Mouse (Mus musculus): ENCODE measurements around the gene Ap2a2.
"Not testable (repeated sequence)": the region's sequence is repeated elsewhere in the genome, so short reads cannot be mapped to it uniquely, and the experiment has no call there.

Ap2a2 gene

DNA sequence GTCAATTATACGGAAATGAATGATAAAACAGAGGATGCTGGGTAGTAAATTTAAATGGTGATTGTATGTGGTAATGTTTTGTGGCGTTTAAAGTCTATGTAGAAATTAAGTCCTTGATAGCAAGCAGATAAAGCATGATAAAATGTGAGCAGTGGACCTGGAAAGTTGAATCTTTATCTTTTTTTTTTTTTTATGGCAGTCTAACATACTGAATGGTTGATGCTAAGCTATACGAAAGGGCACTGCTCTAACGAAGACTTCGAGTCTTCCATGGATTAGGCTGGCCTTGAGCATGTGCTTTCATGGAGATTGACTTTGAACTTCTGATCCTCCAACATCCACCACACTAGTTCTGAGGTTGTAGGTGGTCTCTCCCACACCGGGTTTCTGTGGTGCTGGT, 31.1 kb downstream of the Ap2a2 start:
- DNase-seq (ENCODE audit: low read depth, low spot score), result no peak

DNA sequence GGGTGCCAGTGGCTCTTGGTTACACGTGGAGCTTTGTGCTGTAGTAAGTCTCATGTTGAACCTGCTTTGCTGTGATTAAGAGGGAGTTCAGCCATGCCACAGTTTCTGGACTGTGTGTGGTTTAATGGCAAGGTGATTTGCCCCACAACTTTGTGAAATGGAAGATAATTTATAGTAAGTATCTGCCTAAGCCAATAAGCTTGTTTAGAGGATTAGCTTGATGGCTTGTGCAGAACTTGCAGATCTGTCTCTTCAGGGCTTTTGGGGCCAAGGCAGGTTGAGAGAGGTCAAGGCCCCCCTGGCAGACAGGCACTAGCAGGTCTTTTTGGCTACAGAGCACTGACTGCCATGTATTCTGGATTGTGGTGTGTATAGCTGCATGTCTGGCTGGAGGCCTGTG, 35.0 kb downstream of the Ap2a2 start:
- no peak for DNase-seq (ENCODE audit: low read depth, low spot score)

DNA sequence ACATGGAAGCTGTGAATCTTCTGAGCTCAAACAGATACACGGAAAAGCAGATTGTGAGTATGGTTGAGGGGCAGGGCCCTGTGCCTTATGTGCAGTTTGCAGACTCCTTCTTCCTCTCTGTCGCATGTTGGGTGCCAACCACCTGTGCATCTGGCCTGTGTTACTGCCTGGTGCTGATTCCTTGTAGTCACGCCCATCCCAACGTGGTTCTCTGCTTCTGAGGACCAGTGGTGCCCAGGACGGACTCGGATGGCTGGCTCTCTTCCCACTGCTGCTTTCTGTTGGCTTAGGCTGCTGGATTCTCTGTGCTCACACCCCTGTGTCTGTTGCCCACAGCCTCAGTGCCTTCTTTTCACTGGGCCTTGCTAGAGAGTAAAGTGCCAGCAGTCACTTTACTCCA, 35.6 kb downstream of the Ap2a2 start:
- DNase-seq (ENCODE audit: low read depth, low spot score), result no peak

DNA sequence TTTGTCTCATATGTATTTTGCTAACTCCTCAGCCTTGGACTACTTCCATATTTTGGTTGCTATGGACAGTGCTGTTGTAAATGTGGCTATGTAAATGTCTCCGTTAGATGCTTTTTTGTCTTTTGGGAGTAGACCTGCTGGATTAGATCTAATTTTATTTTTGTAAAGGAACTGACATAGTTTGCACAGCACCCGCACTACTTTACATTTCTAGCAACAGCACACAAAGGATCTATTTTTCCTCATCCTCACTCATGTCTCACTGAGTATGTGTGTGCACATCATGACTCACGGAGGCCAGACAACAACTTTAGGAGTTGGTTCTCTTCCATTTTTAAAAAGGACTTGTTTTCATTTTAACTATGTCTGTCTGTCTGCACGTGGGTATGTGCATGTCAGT, 45.7 kb downstream of the Ap2a2 start:
- no peak for DNase-seq (ENCODE audit: low read depth, low spot score)

DNA sequence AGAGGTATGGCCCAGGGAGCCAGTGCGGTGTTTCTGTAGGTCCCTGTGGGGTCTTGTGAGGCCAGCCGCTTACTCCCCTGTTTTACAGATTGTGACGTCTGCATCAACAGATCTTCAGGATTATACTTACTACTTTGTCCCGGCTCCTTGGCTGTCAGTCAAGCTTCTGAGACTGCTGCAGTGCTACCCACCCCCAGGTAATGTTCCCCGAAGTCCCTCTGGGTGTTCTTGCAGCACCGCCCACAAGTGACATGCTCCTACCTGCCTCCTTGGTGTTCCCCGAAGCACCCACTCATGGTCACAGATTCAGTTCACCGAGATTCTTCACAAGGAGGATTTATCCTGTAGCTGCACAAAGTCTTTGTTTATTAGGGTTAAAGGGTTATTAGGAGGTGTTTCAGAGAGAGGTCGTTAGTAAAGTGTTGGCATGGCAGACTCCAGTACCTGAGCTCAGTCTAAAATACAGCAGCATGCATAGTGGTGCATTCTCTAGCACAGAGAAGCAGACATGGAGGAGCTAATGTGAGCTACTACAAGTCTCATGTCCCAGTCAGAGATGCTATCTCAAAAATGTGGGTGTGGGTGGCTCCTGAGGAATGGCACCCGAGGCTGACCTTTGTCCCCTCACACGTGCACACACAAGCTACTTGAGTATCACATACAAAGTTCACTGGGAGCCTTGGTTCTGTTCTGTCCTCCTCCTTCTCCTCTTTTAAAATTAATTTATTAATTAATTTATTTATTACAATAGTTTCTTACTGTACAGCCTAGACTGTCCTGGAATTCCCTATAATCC, 47.9 kb downstream of the Ap2a2 start:
- no peak for DNase-seq (ENCODE audit: low read depth, low spot score)

DNA sequence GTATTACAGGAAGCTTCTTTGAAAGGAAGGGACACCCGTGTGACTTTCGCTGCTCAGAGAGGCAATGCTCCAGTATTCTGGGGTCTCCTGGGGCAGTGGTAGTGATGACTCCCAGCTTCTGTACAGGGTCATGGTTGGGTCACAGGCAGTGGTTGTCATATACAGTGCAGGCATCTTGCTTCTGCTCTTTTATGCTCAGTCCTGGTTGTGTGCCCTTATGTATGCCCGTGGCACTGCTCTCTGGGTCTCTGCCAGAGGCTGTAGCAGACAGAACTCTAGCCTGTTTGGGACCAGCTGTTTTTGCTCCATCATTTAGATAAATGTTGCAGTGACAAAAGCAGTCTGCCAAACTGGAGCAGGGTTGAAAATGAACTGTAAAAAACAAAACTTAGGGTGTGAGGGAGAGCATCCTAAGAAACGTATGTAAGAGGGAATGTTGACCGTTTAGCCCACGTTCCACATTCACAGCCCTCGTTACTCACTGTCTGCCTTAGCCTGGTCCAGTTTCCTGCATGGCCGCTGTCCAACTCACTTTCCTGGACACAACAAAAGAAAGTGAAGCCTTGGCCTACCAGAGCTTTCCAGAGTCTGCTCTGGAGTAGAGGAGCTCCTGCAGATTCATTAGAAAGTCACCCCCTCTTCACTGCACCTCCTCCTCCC, 49.9 kb downstream of the Ap2a2 start:
- DNase-seq (ENCODE audit: low read depth, low spot score), result no peak

DNA sequence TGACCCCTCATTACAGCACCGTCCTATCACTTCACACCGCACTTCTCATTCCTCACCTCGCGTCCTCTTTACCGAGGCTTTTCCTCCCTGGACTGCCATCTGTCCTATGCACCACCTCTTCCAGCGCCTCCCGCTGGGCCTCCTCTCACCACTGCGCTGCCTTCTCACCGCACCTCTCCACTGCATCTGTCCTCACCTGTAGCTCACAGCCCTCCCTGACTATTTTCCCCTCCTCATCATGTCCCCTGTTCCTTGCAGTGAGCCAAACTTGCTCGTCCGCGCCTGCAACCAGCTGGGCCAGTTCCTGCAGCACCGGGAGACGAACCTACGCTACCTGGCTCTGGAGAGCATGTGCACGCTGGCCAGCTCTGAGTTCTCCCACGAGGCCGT, 50.4 kb downstream of the Ap2a2 start:
- no peak for DNase-seq (ENCODE audit: low read depth, low spot score)

DNA sequence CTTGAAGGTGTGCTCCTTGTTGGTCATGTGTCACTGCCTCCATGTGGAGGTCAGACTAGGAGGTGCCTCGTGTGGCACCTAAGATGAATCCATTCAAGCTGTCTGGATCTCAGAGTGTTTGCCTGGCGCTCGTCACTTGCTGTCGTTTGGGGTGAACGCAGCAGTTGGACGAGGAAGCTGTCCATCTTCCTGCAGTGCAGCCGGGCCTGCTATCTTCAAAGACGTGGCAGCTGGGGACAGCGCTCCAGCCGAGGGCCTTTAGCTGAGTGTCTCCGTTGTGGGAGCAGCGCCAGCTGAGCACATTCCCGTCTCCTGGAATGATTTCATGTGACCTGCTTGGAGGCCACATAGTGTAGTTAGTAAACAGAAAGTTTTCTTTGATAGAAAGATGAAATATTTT, 50.8 kb downstream of the Ap2a2 start:
- no peak for DNase-seq (ENCODE audit: low read depth, low spot score)

DNA sequence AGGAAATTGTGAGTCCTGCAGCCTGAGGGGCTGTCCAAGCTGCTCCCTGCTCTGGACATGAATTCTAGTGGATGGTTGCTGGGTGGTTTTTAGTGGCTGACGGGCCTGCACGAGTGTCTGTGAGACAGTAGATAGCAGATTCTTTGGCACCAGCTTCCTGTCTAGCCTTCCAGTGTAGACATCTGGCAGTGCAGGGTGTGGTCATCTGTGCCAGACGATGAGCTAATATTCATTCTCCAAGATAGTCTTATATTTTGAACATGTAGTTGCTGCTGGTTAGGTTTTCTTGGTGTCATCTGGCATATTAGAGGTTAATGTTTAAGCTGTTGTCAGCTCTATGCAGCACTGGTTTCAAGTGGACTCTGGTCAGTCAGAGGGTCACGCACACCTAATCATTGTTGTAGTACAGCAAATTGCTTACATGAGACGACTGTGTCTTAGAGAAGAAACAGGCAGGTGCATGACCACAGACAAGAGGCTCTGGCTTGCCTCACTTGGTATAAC, 52.4 kb downstream of the Ap2a2 start:
- DNase-seq (ENCODE audit: low read depth, low spot score), result no peak

DNA sequence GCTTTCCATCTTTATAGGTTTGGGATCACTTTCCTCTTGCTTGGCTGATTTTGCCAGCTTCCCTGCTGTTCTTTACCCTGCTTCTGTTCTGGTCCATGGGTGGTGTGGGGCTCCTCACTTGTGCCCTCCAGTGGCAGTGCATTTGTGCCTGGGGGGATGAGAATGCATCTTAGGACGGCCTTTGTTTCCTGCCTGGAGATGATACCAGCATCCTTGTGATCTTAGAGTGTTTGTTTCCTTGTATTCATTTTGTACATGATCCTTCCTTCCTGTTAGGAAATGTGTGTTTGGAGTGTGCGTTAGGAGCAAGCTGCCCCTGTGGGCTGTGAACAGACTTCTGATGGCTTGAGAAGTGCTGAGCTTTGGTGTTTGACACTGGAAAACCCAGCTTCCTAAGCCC, 62.2 kb downstream of the Ap2a2 start:
- no peak for DNase-seq (ENCODE audit: low read depth, low spot score)

DNA sequence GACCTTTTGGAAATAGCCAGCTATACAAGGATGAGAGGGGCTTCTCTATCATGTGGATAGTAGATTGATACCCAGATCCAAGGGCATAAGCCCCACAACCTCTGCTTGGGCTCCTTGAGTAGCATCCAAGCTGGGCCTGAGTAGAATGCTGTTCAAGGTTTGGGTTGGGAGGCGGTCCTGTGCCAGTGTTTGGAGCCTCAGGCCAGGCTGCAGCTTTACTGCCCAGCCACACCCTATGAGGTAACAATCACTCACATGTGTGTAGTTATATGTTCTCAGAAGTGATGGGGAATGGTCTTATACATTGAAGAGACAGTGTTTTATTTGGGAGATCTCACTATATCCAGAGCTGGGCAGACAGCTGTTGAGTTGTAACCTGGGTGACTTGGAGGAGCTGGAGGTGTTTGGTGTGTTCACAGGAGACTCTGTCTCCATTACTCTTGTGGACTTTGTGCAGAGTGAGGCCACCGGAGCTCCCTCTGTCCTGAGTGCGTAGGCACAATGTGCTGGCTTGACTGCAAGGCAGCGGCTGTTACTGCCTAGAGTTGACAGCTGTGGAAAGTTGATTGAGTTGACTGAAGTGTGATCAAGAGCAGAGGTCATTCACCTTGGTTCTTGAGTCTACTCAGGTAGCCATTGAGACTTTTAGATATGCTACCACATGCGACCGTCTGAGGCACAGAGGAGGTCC, 63.3 kb downstream of the Ap2a2 start:
- no peak for DNase-seq (ENCODE audit: low read depth, low spot score)

DNA sequence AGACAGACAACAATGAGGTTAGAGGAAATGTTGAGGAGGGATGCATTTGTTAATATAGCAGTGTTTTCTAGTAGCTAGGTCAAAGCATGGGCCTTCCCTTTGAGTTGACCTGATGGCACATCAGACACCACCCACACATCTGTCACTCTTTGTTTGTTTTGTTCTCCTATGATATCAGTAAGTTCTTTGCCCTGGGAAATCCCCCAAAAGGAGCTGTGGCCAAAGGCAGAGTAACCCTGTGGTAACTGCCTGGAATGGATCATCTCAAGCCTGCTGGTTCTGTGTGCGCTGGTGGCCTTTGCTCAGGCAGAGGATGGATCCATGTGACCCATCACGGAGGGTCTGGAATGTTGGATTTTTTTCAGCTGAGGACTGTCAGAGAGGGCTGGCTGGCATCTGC, 66.0 kb downstream of the Ap2a2 start:
- no peak for DNase-seq (ENCODE audit: low read depth, low spot score)

DNA sequence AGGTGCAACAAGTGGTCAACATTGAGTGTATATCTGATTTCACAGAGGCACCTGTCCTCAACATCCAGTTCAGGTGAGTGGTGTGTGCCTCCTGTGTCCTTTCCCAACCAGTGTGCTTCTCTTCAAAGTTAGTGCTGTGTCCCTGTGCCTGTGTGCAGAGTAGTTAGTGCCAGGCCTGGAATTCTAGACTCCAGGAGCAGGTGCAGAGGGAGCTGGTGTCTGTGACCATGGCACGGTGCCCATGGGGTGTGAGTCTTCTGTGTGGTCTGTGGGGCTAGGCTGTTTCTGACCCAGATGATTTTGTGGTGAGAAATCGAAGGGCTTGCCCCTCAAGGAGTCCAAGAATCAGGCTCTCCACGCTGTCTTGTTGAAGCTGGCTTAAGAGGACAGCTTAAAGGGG, 67.3 kb downstream of the Ap2a2 start:
- no peak for DNase-seq (ENCODE audit: low read depth, low spot score)

DNA sequence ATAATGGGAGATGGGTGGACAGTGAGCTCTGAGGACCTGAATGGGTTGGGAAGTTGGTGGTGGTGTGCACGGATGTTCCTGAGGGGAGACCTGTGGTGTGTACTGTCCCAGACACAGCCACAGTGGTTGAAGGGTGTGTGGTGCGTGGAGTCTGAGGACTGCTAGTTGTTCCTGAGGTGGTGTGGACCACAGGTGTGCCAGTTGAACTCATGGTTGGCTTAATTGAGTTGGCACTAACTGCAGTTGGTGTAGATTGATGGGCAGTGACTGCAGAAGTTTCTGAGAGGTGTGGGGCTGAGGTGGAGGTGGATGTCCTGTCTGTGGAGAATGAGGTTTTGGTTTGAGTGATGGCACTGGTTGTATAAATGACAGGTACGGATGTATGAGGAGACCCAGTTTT, 76.1 kb downstream of the Ap2a2 start:
- DNase-seq (ENCODE audit: low read depth, low spot score), result not testable (repeated sequence)

DNA sequence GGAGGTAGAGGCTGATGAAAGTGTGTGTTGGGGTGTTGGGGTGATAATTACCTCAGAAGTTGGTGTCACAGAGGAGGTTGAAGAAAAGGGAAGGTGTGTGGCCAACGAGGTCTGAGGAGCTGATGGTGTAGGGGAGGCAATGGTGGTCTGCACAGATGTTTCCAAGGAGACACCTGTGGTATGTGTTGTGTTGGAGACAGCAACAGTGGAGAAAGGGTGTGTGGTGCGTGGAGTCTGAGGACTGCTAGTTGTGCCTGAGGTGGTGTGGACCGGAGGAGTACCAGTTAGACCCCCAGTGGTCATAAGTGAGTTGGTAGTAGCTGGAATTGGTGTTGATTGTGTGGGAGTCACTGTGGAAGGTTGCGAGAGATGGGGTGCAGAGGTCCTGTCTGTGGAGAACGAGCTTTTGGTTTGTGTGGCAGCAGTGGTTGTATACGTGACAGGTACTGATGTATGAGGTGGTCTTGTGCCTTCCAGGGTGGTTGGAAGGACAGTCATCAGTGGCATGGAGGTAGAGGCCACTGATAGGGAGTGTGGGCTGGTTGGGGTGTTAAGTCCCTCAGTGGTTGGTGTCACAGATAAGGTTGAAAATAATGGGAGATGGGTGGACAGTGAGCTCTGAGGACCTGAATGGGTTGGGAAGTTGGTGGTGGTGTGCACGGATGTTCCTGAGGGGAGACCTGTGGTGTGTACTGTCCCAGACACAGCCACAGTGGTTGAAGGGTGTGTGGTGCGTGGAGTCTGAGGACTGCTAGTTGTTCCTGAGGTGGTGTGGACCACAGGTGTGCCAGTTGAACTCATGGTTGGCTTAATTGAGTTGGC, 76.8 kb downstream of the Ap2a2 start:
- not testable (repeated sequence) for DNase-seq (ENCODE audit: low read depth, low spot score)

DNA sequence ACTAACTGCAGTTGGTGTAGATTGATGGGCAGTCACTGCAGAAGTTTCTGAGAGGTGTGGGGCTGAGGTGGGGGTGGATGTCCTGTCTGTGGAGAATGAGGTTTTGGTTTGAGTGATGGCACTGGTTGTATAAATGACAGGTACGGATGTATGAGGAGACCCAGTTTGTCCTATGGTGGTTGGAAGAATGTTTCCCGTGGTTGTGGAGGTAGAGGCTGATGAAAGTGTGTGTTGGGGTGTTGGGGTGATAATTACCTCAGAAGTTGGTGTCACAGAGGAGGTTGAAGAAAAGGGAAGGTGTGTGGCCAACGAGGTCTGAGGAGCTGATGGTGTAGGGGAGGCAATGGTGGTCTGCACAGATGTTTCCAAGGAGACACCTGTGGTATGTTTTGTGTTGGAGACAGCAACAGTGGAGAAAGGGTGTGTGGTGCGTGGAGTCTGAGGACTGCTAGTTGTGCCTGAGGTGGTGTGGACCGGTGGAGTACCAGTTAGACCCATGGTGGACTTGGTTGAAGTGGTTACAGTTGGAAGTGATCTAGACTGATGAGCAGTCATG, 77.4 kb downstream of the Ap2a2 start:
- DNase-seq (ENCODE audit: low read depth, low spot score), result not testable (repeated sequence)

DNA sequence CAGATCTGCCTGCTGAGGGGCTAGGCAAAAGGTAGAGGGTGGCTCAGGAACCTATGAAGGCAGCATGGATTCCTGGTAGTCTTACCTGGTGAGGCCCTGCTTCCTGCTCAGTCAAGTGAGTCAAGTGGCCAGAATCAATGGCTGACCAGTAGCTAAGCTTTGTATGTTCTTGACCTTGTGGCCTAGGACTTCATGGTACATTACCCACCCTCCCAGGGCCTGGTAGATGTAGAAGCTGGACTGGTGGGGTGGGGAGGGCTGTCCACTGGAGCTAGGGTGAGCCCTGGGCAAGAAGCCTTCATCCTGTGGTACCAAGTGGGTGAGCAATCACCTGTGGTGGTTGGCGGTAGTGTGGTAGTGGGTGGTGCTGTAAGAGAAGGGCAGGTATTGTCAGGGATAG, 80.4 kb downstream of the Ap2a2 start:
- DNase-seq (ENCODE audit: low read depth, low spot score), result no peak

DNA sequence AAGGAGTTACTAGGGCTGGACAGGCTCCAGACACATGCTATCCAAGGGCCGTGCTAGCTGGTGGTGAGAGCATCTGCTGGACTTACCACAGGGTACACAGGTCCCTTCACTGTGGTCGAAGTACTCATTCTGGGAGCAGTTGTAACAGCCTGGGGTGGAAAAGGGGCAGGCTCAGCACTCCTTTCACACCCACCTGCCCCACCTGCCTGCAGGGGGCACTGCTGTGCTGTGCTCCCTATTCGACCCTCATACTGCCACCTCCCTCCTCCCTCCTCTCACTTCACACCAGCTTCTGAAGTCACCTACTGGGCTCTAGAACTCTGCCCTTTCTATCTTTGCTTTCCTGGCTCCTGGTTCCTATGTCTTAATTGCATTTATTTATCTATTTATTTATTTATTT, 81.2 kb downstream of the Ap2a2 start:
- DNase-seq (ENCODE audit: low read depth, low spot score), result no peak

DNA sequence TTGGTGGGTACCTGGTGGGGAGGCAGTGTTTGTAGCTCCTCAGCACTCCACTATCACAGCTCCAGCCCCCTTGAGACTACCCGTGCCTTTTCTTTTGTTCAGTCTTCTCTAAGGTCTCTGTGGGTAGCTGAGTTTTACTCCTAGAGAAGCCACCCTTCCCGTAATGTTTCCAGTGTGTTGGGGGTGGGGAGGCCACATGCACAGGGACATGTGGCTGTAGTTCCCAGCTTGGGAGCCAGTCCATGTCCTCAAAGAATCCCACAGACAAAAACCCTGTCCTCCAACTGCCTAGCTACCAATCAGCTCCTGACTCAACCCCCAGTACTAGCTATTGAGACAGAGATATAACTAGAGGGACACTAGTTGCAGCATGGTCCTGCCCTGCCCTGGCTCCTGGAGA, 85.1 kb downstream of the Ap2a2 start:
- no peak for DNase-seq (ENCODE audit: low read depth, low spot score)

DNA sequence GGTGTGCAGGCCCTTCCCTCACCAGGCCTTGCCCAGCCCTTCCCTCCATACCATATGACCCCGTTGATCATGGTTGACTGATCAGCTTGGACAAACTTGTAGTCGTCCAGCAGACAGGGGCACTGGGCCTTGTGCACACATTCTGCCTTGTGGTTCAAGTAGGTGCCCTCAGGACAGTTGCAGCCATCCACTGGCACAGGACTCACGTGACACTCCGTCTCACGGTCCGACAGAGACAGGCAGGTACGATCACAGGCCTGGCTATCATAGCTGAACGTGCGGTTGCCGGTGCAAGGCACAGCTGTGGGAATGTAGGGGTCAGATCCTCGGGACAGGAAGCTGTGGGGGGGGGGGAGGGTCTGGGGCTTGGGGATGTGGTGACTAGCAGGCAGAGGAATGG, 85.8 kb downstream of the Ap2a2 start:
- no peak for DNase-seq (ENCODE audit: low read depth, low spot score)

DNA sequence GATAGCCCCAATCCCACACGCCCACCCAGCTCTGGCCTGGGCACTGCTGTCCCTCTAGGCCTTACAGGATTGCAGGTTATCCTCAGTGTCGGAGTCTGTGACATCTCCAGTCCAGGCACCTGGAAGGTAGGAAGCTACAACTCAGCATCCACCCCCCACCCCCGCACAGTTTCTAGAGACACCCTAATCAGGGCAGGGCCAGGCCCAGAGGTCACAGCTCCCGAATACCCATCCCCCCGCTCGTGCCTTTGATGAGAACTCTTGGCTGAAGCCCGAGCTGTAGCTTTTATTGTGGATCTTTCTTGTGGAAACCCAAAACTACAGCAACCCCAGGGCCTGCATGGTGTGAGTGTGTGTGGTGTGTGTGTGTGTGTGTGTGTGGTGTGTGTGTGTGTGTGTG, 90.2 kb downstream of the Ap2a2 start:
- DNase-seq (ENCODE audit: low read depth, low spot score), result no peak

DNA sequence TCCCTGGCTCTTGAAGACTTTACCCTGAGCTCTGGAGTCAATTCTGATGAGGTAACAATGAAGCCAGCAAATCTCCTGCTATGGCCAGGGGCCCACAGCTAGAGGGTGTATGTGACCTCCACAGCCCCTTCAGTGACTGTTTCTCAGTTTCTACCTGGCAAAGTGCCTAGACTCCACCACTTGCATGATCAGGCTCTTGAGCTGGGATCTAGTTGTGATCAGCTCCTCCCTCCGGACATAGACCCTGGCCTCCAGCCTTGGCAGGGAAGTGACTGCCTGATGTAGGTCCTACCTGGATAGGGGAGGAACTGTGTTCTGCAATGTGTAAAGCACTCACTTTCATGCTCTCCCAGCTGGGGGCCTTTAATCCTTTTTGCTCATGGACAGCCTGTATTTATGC, 98.4 kb downstream of the Ap2a2 start:
- no peak for DNase-seq (ENCODE audit: low read depth, low spot score)
